Mouse (Mus musculus) stomach, embryonic 14.5 days (tissue): Measurements from ENCODE around the gene Cox8b. TPM values are rescaled to one million over a fixed set of nuclear protein-coding genes. Genes with fewer than 3 reads are reported as not detected.
"Not testable (repeated sequence)": the region's sequence is repeated elsewhere in the genome, so short reads cannot be mapped to it uniquely, and the experiment has no call there.

Experiments used
- ATAC-seq: fragments of 200-750 bp; cut with Nextera tagmentation; 2 replicates; pipeline ENCODE4 v1.8.0; 2017; ENCODE audit warnings: low read depth, moderate TSS enrichment; ENCODE audit not compliant: insufficient number of reproducible peaks, insufficient read depth, low FRiP score
- H3K27ac ChIP-seq: fragments of 300-500 bp; sonication (generic); 2 replicates; pipeline ENCODE4 v1.5.1; 2014; ENCODE audit warnings: mild to moderate bottlenecking, low read length, moderate library complexity, mixed read lengths
- H3K27me3 ChIP-seq: fragments of 300-500 bp; sonication (generic); 2 replicates; pipeline ENCODE4 v1.6.1; 2014; ENCODE audit warnings: low read length, control low read depth, mixed read lengths; ENCODE audit not compliant: control insufficient read depth, insufficient read depth
- H3K36me3 ChIP-seq: fragments of 300-500 bp; sonication (generic); 2 replicates; pipeline ENCODE4 v1.6.1; 2014; ENCODE audit warnings: mild to moderate bottlenecking, control low read depth, low read length, moderate library complexity, mixed read lengths; ENCODE audit not compliant: control insufficient read depth, insufficient read depth
- H3K4me1 ChIP-seq: fragments of 300-500 bp; sonication (generic); 2 replicates; pipeline ENCODE4 v1.6.1; 2014; ENCODE audit warnings: low read length, control low read depth, mixed read lengths; ENCODE audit not compliant: control insufficient read depth, insufficient read depth
- H3K4me2 ChIP-seq: fragments of 300-500 bp; sonication (generic); replicated peaks from 2 replicates; pipeline ENCODE4 v1.6.1; 2014; ENCODE audit warnings: low read depth, low read length, control low read depth
- H3K4me3 ChIP-seq: fragments of 300-500 bp; sonication (generic); 2 replicates; pipeline ENCODE4 v1.5.1; 2014; ENCODE audit warnings: low read depth, low read length, control low read depth
- H3K9ac ChIP-seq: fragments of 300-500 bp; sonication (generic); replicated peaks from 2 replicates; pipeline ENCODE4 v1.6.1; 2014; ENCODE audit warnings: low read depth, mild to moderate bottlenecking, control low read depth, low read length, moderate library complexity, mixed read lengths
- H3K9me3 ChIP-seq: fragments of 300-500 bp; sonication (generic); 2 replicates; pipeline ENCODE4 v1.6.1; 2016; ENCODE audit warnings: low read depth, low read length, control low read depth; ENCODE audit not compliant: control insufficient read depth
- WGBS: fragments of 180-500 bp; shearing (Covaris S2); extraction: QIAGEN DNeasy Blood & Tissue Kit; methylation state at CpG from one replicate; pipeline ENCODE4 v1.1.7; 2014; 5-methylcytosine and 5-hydroxymethylcytosine counted together
- polyA plus RNA-seq: library from polyadenylated mRNA; unstranded; fragments of >200 nt; fragmentation: Nextera tagmentation; extraction: Ambion mirVana; gene quantifications from 2 replicates; pipeline ENCODE4 v1.2.1, GENCODE M21; 2014

Gene Cox8b
- polyA plus RNA-seq, 1 experiment from 2014 or later: 0.87 TPM

DNA sequence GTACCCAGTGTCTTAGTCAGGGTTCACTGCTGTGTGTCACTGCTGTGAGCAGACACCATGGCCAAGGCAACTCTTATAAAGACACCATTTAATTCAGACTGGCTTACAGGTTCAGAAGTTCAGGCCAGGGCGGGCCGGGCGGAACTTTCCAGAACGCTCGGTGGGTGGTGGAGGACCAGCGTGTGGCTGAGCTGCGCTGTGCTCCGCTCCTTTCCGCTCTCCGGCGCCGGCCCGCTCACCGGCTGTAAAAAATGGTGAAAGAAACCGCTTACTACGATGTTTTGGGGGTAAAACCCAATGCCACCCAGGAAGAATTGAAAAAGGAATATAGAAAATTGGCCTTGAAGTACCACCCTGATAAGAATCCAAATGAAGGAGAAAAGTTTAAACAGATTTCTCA lies 9.6 kb downstream of the Cox8b start:
- not testable (repeated sequence) for H3K4me1 ChIP-seq, H3K4me2 ChIP-seq, H3K4me3 ChIP-seq, H3K27ac ChIP-seq, H3K9ac ChIP-seq, H3K9me3 ChIP-seq, H3K27me3 ChIP-seq, ATAC-seq
- WGBS: 97% methylated on average over 16 of the region's 16 CpGs
- peaks cover 51% of the 10 kb centered on the region for H3K36me3 ChIP-seq

DNA sequence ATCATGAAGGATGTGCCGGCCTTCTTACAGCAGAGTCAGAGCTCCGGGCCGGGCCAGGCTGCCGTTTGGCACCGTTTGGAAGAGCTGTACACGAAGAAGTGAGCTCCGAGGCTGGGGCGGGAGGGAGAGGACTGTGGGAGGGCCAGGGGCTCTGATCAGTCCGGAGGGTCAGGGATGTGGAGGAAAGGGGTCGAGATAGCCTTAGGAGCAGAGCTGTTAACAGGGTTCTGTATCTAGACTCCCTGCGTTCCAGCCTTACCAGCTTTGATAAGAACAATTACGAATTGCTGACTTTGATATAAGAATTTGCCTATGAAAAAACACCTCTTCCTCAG lies 17.8 kb downstream of the Cox8b start:
- H3K36me3 ChIP-seq: peaks cover 11% of the 10 kb centered on the region; the same call in 1 of the 2 replicates
- peaks cover 7% of the 10 kb centered on the region; the same call in 1 of the 2 replicates for H3K4me1 ChIP-seq
- no peaks in the 10 kb centered on the region for H3K9me3 ChIP-seq
- no peaks in the 10 kb centered on the region for H3K27me3 ChIP-seq
- peak; percentile 56 for ATAC-seq
- H3K4me3 ChIP-seq: peak overlapping the region; percentile 79
- peak overlapping the region; percentile 85; the same call in 1 of the 2 replicates for H3K27ac ChIP-seq
- H3K9ac ChIP-seq: peak overlapping the region; percentile 51
- 2% methylated on average over 12 of the region's 12 CpGs for WGBS
- H3K4me2 ChIP-seq: peak overlapping the region; percentile 59

DNA sequence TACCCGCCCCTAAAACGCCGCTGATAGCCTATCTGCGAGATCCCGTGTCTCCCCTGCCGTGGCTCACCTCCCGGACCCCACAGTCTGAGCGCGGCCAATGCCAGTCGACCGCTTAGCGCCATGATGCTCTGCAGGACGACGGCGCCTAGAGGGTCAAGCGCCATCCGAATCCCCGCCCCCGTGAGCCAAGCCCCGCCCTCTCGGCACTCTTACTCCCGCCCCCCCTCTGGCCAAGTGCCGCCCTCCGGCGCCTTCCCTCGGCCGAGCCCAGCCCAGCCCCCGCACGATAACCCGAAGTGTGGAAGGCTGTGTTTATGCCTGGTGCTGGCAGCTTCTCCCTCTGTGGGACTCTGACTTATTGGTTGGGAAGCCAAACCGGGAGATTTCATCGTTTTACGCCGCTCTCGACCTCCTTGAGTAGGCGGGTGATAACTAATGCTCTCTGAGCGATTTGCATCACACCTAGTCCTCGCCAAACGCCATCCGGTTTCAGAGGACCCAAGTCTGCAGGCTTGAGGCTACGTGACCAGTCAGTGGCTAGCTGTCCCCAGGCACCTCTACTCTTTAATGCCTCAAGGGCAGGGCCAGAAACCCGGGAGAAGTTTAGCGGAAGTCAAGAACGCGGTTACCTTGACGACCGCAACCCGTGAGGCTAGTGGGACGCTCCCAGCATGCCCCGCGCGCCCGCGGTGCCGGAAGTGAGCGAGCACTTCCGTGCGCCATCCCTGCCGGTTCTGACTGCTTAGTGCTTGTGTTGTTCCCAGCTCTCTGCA lies 18.4 kb downstream of the Cox8b start, which contains the start of the genes Psmd13 and Sirt3:
Gene Psmd13 (plus strand): TSS at position 273 of the 773 bp plus-strand sequence.
Gene Sirt3 (minus strand): TSS at position 614 of the 773 bp plus-strand sequence.
- peak; percentile 95 for ATAC-seq
- peak within 1 kb of the TSS; percentile 66 for H3K9ac ChIP-seq
- under 1% methylated on average over 59 of the region's 59 CpGs for WGBS
- peak within 1 kb of the TSS; percentile 59 for H3K4me2 ChIP-seq
- H3K9me3 ChIP-seq: no peaks in the 10 kb centered on the region
- peaks cover 7% of the 10 kb centered on the region; the same call in 1 of the 2 replicates for H3K36me3 ChIP-seq
- peak within 1 kb of the TSS; percentile 79 for H3K4me3 ChIP-seq
- H3K27ac ChIP-seq: peak within 1 kb of the TSS; percentile 85
- no peaks in the 10 kb centered on the region for H3K27me3 ChIP-seq
- H3K4me1 ChIP-seq: peaks cover 7% of the 10 kb centered on the region; the same call in 1 of the 2 replicates

DNA sequence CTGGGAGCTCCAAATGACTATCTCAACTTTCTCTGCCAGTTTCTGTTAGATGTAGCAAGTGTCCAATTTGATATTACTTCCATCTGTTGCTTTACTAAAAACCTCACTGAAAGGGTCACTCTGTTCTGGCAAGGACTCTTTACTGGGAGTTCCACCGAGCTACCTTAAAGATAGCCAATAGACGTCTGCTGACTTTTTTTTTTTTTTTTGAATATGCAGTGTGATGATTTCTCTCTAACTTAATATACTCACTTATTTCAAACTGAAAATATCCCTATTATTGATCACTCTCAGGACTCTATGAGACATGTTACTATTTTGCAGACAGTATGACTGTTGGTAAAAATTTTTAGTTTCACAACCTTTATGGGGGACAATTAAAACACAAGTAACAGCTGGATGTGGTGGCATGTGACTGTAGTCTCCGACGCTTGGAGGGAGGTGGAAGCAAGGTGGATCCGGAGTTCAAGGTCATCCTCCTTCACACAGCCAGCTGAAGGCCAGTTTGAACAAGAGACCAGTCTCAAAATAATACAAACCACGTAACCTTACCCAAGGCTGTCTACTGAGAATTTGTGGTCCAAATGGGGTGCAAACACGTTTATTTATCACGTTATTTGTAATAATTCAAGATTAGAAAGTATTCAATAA lies 19.3 kb downstream of the Cox8b start:
- H3K9me3 ChIP-seq: no peaks in the 10 kb centered on the region
- H3K9ac ChIP-seq: peak overlapping the region; percentile 19; the same call in 1 of the 2 replicates
- ATAC-seq: no peak
- 15% methylated on average over 8 of the region's 8 CpGs for whole genome bisulfite sequencing
- H3K27me3 ChIP-seq: no peaks in the 10 kb centered on the region
- H3K4me2 ChIP-seq: peak overlapping the region; percentile 59
- H3K36me3 ChIP-seq: peaks cover 4% of the 10 kb centered on the region; the same call in 1 of the 2 replicates
- H3K4me1 ChIP-seq: peaks cover 7% of the 10 kb centered on the region; the same call in 1 of the 2 replicates
- no peak overlapping the region; the same call in 1 of the 2 replicates for H3K27ac ChIP-seq
- peak overlapping the region; percentile 79 for H3K4me3 ChIP-seq

DNA sequence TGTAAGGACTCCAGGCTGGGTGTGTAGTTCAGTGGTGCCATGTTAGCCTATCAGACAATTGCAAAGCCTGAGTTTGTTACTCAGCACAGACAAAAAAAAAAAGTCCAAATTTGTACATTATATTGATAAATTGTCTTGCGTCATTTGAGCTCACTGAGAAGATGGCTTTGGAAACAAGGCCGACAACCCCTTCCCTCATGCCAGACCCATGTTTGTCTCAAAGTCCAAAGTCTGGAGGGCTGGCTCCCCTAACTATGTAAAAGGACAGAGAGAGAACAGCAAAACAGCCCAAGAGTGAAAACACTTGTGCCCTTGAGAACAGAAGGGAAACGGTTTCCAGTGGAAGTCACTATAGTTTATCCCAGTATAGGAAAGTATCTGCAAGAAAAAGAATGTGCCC lies 19.8 kb downstream of the Cox8b start:
- Histone ChIP-seq H3K4me2 (peak overlapping the region; percentile 59; the same call in 1 of the 2 replicates), H3K9me3 (no peaks in the 10 kb centered on the region), H3K9ac (no peak overlapping the region), H3K27me3 (no peaks in the 10 kb centered on the region), H3K4me1 (peaks cover 7% of the 10 kb centered on the region; the same call in 1 of the 2 replicates), H3K4me3 (no peak overlapping the region), H3K27ac (no peak overlapping the region), H3K36me3 (peaks cover 9% of the 10 kb centered on the region; the same call in 1 of the 2 replicates)
- 73% methylated on average over 3 of the region's 3 CpGs for WGBS
- no peak for ATAC-seq

DNA sequence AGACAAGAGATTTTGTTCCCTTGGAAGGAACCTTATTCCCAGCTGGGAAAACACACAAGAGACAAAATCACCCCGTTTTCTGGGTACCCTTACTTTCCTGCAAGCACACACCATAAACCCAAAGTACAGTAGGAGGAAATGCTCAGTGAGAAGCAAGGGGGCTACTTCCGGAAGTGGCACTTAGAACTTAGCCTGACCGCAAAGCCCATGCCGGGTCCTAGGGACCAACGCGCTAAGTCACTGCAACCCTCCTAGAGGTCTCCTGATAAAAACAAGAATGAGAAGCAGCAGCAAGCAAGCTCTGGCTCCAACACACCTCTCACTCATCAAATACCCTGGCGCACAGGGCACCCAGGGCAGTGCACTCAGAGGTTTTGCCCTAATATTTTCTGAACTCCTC lies 20.9 kb downstream of the Cox8b start:
- 89% methylated on average over 7 of the region's 7 CpGs for WGBS
- Histone ChIP-seq H3K27me3 (no peaks in the 10 kb centered on the region), H3K9me3 (no peaks in the 10 kb centered on the region), H3K27ac (no peak overlapping the region), H3K9ac (no peak overlapping the region), H3K4me2 (no peak overlapping the region), H3K4me3 (no peak overlapping the region), H3K4me1 (peaks cover 7% of the 10 kb centered on the region; the same call in 1 of the 2 replicates), H3K36me3 (peaks cover 6% of the 10 kb centered on the region; the same call in 1 of the 2 replicates)
- ATAC-seq: no peak

DNA sequence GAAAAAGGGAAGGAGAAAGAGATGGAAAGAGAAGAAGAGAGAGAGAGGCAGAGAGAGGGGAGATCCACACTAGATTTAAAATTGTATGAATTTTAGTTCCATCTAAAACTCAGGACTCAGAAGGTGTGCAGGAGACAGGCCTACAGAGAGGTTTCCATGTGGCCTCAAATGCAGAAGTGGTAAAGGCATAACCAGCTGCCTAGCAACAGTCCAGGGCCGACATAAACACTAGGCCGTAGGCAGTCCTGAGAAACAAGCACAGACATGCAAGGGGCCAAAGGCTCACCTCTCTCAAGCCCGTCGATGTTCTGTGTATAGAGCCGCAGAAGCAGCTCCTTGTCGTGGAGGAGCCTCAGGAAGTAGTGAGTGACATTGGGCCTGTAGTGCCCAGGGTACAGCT lies 22.9 kb downstream of the Cox8b start:
- H3K9me3 ChIP-seq: no peaks in the 10 kb centered on the region
- H3K9ac ChIP-seq: no peak overlapping the region
- H3K27ac ChIP-seq: no peak overlapping the region
- no peak overlapping the region for H3K4me3 ChIP-seq
- no peak overlapping the region for H3K4me2 ChIP-seq
- peaks cover 7% of the 10 kb centered on the region; the same call in 1 of the 2 replicates for H3K4me1 ChIP-seq
- peaks cover 8% of the 10 kb centered on the region; the same call in 1 of the 2 replicates for H3K36me3 ChIP-seq
- 73% methylated on average over 6 of the region's 6 CpGs for WGBS
- no peak for ATAC-seq
- no peaks in the 10 kb centered on the region for H3K27me3 ChIP-seq

DNA sequence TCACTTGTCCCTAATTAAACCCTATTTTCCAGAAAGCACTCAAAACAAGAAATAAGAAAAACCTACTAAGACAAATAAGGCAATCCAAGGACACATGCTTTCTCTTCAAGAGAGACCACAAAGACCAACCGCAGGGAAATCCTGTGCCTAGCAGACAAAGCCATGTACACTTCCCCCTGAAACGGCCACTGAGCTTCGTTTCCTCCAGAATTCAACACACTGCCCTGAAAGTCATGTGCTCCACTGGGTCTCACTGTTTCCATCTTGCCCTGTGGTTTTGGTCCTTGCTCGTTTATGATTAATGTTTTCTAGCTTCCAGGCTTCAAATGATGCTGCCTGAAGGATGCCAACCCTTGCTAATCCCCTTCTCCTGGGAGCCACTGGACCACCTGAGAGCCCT lies 26.0 kb downstream of the Cox8b start:
- H3K27ac ChIP-seq: no peak overlapping the region
- no peak overlapping the region for H3K4me3 ChIP-seq
- 92% methylated on average over 4 of the region's 4 CpGs for WGBS
- H3K27me3 ChIP-seq: no peaks in the 10 kb centered on the region
- H3K9ac ChIP-seq: no peak overlapping the region
- no peaks in the 10 kb centered on the region for H3K4me1 ChIP-seq
- no peak for ATAC-seq
- no peaks in the 10 kb centered on the region for H3K9me3 ChIP-seq
- H3K36me3 ChIP-seq: peaks cover 14% of the 10 kb centered on the region; the same call in 1 of the 2 replicates
- no peak overlapping the region for H3K4me2 ChIP-seq
